Mouse (Mus musculus) 3134 (cell line): Measurements from ENCODE around the gene Clec3b.
A peak's percentile ranks its signal among the peaks of the same experiment; 100 is the strongest.

Experiments
- DNase-seq: peaks from one replicate; pipeline ENCODE4 v3.0.0-alpha.2; 2011; ENCODE audit warnings: low spot score; ENCODE audit not compliant: insufficient read length; ENCODE audit errors: extremely low read depth

Clec3b gene

DNA sequence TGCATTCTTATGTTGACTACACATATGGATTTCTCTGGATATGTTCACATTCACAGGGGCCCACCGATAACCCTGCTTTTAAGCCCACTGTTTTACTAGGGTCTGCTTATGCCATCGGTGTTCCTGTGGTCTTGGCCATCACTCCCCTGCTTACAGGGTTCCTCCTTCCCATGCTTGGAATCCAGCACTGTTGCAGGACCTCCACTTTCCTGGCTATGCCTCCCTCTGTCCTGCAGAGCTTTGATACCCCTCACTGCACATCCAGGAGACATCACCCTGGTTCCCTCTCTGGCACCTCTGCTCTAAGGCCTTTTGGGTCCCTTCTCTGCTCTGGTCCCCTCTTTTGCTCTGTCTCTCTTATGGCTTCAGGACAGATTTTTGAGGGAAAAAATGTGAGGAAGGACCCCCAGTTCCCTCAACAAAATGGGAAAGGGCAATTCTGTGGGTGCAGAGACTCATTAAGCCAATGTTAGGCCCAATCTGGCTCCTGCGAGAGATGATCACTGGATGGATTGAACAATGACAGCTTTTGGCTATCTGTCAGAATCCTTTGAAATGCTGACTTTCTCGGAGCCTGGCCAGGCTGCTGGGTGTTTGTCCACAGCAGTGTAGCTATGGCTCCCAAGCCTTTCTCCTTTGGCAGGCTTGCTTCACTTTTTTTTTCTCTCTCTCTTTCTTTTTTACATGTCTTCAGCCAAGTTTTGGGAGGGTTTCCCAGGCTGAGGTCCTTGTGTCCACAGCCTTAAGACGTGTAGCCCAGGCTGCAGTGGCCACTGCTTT is at the start of gene Clec3b:
Gene Clec3b, plus strand, starts transcription at position 706 of the 780 bp plus-strand sequence.
- DNase-seq = no peak

DNA sequence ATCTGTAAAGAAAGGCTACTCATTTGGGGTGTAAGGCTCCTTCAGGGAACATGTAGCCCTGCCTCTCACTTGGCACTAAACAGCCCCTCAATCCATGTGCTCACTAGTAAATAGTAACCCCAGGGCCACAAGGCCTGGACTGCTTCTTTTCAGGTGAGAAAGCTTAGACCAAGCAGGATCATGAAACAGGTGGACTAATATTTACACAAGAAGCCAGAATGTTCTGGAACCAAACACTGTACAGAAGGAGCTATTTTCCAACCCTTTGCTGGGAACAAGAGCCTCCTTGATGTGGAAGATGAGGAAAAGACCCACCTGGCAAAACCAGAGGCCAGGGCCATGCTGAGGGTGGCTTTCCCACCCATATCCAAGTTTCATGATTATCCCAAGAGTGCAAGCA is 47.3 kb upstream of the Clec3b start:
- DNase-seq = no peak

DNA sequence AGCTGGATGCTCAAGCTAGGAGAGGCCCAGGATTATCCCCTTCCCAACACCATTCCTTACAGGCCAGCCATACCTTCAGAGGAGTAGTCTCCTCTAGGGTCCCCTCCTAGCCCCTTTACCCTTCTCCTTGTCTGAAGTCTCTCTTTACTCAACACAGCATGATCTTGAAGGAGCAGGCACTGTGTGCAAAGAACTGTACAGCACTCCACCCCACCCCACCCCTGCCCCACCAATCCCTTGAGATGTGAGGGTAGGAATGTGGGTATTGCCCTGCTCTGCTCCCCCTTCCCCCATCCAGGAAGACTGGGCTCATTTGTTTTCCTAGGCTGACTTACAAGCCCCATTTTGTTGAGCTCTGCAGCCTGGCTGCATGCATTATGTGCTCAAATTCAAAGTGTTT is 46.4 kb upstream of the Clec3b start:
- DNase-seq = no peak

DNA sequence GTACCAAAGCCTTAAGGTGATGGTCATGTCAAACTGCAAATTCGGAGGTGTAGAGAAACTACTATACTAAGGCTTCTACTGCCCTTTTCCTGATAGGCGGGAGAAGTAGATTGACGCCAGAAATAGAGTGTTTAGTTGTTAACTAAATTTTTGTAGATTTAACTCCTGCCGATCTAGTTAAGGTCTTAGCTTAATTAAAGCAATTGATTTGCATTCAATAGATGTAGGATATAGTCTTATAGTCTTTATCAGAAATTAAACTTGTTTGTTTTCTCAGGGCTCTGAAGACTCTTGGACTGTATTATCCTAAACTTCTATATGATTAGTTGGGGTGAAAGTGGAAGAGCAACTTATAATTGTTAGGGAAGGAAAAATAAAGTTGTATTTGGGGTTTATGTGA is 43.6 kb upstream of the Clec3b start:
- DNase-seq = no peak

DNA sequence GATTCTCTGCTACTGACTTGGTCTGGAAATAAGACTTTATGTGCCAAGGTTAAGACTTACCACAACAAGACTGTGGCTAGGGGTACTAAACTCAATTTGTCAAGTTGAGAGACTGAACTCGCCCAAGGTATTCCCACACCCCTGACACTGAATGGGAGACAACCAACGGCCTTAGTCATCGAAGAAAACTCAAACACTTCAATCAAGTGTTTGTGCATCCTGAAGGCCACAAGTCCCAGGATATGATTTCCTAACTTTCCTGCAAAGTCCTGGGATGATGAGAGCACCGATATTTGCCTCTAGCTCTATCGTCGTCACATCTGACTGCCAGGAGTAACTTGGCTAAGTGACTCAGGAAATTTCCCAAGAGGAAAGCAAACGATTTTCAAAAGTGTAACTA is 41.6 kb upstream of the Clec3b start:
- DNase-seq = no peak

DNA sequence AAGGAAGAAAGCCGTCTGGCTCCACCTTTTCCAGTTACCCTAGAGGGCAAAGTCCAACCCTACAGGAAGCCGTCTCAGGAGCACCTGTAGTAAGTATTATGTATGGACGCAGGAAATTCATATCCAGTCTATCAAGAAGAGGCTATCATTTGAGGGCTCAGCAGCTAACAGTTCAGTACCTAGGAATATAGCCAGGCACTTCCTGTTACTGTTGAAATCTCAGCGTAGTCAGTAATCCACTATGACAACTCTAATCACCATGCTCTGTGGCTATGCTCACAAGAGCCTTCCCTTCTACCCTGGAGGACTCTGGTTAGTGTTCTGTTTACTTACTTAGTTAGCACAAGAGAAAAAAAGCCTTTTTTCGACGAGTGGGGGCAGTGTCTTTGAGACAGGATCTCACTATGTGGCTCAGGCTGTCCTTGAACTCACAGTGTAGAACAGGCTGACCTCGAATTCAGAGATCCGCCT is 39.0 kb upstream of the Clec3b start:
- DNase-seq = no peak

DNA sequence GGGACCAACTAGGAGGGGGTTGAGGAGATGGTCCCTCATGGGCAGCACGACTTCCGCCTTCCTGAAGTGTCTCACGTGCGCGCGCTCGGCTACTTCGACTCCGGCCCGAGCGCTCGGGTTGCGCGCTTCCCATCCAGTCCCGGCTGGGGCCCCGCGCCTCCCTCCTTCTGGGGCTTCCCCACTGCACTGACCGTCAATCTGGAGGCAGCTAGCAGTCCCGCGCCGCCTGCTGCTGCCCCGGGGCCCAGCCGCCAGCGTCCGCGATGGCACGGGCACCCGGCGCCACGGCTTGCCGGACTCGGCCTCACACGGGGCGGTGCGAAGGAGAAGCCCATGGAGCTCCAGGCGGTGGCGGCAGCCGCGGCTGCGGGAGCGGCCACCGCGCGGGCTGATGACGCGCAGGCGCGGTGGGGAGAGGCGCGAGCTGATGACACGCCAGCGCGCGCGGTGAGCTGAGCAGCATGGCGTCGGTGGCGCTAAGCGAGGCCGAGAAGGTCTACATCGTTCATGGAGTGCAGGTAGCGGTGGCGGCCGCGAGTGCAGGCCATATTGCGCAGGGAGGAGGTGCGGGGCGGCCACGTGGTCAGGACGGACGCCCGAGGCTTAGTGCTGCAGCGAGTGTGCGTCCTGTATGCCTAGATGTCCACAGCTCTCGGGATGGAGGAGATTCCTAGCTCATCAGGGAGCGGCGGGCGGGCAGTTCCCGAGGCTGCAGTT is 37.8 kb upstream of the Clec3b start, which contains the start of the genes Zdhhc3 and Exosc7:
Gene Zdhhc3, minus strand, starts transcription at position 401 of the 717 bp plus-strand sequence.
Gene Exosc7, plus strand, starts transcription at position 411 of the 717 bp plus-strand sequence.
- peak; percentile 91 for DNase-seq

DNA sequence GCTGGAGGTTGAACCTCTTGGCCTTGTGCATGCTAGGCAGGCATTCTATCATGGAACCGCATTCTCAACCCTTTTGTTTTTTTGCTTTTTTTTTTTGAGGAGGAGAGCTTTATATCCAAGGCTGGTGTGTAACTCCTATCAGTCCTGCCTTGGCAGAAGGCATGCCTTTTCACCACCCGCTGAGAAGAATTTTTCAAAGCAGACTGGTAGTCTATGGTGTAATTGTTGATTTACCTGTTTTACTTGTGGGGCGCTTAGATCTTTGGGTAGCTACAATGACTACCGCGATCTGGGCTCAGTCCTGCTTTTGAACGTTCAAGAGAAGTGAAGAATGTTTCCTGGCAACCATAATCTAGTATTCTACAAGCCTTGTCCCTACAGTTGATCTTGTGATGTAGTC is 36.8 kb upstream of the Clec3b start:
- no peak for DNase-seq

DNA sequence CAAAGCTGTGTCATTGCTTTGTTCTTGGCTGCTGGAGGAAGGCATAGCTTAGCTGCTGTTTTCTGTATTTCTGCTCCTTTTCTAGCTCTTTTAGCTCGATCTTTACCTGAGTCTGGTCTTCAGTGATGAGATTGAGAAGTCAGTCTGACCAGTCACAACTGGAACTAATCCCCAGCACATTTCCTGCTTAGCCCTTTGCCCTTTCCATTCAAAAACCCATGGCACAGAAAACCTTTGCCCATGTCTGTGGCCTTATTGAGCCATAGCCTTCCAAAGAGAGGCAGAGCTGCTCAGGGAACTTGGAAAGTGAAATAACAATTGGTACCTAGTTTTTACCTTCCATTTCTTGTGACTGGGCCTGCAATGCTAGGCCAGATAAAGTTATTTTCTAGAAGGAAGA is 35.2 kb upstream of the Clec3b start:
- DNase-seq = no peak

DNA sequence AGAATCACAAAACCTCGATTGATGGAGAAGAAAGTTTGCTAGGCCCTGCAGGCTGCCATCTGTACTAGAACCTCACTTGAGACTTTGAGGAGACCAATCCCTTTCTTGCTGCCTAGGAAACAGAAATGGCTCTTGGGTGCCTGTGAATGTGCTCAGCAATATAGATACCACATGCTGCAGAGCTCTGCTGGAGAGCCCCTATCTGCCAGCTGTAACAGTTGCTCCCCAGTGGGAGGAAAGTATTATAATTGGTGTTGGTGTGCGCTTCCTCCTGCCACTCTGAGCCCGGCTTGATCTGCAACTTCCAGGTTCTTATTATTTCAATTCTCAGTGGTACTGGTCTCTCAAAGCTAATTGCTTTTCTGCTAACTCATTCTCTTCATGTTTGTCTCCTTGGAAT is 27.7 kb upstream of the Clec3b start:
- DNase-seq = no peak

DNA sequence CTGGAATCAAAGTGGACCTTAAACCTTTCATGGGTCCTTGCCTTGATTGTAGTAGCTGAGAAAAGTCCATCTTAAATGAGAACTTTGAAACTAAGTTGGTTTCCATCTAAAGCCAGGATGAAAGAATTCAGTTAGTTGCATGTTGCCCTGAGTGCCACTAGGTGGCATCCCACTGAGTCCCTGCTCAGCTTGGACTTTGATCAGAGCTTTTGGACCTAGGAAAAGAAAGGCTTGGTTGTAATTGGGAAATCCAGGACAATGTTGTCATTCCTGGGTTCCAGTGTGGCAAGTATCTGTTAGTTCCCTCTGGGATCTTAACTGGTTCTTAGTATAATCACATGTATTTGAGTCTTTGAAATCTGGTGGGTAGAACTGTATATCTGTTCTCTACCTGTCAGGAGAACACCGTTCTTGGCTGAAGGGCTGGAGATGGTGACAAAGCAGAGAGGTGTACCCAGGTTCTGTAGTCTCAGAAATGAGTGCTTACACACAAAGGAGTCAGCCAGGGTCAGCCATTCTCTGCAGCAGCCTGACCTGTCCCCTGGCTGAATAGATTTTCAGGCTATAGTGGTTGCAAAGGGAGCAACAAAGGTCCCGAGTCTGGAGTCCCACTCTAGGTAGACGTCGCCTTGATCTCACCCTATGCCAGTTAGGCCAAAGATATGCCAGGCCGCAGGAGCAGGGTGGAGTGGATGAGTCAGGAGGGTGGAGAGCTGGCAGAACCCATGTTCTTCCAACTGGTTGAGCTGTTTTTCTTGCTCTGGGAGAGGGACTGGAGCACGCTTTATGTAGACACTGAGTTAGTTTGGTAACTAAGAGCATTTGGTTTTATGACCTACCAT is 27.0 kb upstream of the Clec3b start:
- peak; percentile 63 for DNase-seq

DNA sequence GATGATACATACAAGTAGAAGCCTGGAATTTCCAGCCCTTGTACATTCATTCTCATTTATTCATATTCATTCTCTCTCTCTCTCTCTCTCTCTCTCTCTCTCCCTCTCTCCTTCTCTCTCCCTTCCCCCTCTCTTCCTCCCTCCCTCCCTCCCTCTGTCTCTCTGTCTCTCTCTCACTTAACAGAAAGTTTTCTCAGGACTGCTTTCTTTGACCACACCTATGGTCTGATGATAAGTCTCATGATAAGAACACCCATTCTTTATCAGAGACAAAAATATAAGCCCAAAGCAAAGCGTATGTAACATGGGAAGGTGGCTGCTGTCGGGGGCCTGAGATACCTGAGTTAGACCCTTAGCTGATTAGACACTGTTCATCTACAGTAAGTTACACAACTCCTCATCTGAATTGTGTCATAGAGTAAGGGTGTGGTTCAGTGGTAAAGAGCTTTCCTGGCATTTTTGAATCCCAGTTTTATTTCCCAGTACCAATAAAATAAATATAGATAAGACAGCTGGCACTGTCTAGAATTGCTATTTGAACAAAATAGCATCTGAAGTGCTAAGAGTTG is 26.2 kb upstream of the Clec3b start:
- peak; percentile 22 for DNase-seq

DNA sequence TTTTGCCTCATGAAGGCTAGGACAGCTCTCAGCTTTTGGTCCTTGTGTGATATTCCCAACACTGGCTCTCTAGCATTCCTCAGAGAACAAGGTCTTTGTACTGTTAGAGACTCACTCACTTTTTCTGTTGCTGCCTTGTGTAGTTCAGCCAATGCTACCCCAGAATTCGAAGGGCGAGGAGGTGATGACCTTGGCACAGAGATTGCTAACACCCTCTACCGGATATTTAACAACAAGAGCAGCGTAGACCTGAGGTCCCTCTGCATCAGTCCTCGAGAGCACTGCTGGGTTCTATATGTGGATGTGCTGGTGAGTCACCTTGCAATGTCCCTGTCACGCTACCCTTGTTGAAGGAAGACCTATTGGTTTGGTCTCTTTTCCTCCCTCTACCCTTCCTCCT is 23.1 kb upstream of the Clec3b start:
- no peak for DNase-seq

DNA sequence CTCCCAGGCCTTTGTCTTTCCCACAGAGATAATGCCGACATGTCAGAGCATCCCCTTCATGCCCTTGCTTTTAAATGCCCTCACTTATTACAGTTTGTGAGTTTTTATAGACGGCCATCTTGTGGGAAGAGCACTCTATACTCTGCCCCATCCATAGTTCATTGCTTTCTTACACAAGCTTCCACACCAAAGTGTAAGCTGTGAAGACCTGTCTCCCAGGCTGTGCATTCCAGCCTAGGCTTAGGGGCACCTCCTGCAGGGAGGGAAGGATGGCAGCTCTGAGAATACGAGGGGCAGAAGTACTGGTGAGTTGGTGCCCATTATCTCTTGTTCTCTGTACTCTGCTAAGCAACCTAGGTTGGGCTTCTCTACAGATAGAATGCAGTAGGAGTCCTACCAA is 17.8 kb upstream of the Clec3b start:
- no peak for DNase-seq

DNA sequence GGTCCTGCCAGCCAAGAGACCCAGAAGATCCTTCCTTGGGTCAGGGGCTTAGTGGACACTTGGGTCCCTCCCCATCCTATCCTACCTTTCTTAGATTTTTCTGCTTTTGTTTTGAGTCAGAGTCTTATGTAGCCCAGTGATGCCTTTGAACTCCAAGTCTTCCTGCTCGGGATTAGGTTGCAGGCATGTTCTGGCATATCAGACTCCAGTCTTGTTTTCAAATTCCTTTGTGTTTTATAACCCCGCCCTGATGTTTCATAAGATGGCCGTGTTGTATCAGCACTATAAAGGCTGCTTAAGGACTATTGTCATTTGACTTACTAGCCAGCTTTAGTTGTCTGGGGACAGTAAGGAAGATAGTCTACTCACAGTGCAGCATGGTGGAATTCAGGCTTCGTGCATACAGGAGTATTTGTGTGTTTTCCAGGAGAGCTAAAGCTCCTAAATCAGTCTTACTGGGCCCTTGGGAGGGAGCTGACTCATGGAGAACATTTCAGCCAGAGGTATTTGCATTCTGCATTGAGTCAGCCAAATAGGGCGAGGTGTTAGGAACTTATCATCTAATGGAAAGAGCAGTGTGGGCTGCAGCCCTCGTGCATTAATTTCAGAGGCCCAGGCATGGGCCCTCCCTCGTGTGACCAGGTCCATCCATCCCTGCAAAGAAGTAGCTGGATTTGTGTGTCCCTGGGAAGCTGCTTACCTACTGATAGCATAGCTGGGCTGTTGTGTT is 13.6 kb upstream of the Clec3b start:
- DNase-seq = peak; percentile 48

DNA sequence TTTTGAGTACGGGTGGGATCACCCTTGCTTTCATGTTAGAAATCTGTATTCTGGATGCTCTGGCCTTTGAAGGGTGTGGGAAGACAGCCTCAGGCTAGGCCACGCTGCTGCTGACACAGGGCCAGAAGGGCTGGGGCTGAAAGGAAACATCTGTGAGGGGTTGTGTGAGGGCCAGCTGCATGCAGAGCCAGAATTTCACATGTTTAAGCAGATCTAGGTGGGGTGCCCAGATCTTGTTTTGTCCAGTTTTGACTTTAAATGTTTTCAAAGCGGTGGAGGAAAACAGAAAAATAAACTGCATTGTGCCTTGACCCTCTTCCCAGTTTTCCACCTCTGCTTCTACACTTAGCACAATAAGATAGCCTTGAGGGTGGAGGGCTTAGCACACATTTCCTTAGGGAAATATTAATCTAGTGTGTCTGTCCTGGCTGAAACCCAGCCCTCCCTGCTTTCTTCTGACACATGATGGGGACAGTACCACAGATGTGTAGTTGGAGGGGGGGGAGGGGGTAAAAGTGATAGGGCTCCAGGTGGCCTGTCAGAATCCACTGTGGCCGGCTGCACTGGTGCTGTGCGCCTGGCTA is 11.8 kb upstream of the Clec3b start:
- no peak for DNase-seq

DNA sequence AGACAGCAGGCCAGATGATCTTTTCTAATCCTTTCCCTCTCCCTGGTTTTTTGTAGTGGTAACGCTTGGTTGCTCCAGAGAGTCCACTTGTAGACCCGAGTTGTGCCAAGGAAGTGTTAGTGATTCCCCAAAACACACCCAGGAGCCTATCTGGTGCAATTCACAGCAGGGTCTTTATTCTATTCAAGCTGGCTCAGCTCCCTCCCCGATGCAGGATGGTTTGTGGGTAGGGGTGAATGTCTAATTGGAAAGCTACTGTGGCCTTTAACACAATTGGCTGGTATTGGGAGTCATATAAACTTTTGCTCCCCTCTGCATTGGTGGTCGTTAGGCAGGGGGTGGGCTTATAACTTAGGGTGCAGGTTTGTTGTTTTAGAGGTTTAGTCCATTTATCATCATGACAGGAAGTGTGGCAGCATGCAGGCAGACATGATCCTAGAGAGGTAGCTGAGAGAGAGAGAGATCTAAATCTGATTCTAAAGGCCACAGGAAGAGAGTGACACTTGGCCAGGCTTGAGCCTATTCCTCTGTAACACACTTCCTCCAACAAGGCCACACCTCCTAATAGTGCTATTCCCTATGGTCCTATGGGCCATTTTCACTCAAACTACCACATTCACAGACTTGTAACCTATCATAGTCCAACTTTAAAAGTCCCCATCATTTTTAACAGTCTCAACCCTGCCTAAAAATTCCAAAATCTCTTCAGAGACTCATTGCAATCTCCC is 10.7 kb upstream of the Clec3b start:
- DNase-seq = no peak

DNA sequence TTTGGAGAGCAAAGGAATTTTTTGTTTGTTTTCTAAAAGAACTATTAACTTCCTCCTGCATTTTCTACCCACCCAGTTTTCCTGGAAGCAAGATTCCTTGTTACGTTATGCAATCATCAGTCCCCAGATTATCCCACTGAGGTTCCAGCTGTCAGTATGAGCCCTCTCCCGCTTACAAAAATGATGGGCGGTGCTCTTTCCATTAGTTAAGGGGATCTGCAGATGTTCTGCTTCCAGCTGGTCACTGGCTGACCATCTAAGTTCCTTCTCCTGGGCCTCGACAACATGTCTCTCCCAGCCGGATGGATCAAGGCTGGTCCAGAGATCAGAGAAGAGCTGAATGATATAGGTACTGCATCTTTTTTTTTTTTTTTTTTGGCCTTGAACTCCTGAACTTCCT is 2.3 kb upstream of the Clec3b start:
- DNase-seq = no peak

DNA sequence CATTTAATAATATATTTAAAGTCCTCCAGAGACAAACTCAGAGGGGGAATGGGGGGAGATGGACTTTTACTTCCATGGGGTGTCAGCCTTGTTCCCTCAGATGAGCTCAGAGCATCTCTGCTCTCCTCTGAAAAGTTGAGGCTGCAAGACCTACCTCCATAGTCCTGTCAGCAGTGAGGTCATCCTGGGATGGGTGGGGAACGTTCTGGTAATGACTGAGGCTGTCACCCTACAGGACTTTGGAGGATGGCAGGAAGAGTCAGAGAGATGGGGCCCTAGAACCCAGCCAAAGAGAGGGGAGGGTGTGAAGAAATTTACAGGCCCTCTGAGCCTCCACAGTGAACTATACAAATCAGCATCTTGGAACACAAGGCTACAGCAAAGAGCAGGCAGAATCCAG is 815 bp downstream of the Clec3b start:
- DNase-seq = no peak
